ENCODE assay signal across 20 mouse cellular contexts in genomic region chr17:72911283-72911682, GRCm38 (mm10). TPM values are rescaled to one million over a fixed set of nuclear protein-coding genes. Genes with fewer than 3 reads are reported as not detected.
DNase-seq lines count a peak whose midpoint lies in the region; ATAC-seq and TF ChIP-seq lines count a peak whose summit lies in the region.
"Had no signal": no experiment of that assay in that cellular context is flagged by ENCODE, and none has a peak within 500 bp of the region (broad histone marks: within the 10 kb centered on the region; RNA-seq: fewer than 3 reads in every experiment).

No protein-coding gene starts in this region.

- no peaks in the 10 kb centered on the region for H3K27me3 ChIP-seq in embryonic facial prominence, embryonic 14.5 days (replicated peaks; ENCODE audit: control insufficient read depth, insufficient read depth, low read length)
- peaks cover 18% of the 10 kb centered on the region for H3K27me3 ChIP-seq in embryonic facial prominence, embryonic 10.5 days (replicated peaks; ENCODE audit: low read depth, poor library complexity, severe bottlenecking)
- H3K27me3 ChIP-seq in heart, embryonic 12.5 days (replicated peaks), result no peaks in the 10 kb centered on the region
- H3K27me3 ChIP-seq in kidney, embryonic 15.5 days, result no peaks in the 10 kb centered on the region
- H3K27me3 ChIP-seq in stomach, postnatal 0 days (ENCODE audit: control insufficient read depth, insufficient read depth, low read length), result no peaks in the 10 kb centered on the region
- H3K27me3 ChIP-seq: embryonic facial prominence, embryonic 12.5 days had no signal

- H3K4me3 ChIP-seq in embryonic facial prominence, embryonic 14.5 days (ENCODE audit: low read depth, low read length), result no peak overlapping the region
- no peak overlapping the region for H3K4me3 ChIP-seq in embryonic facial prominence, embryonic 10.5 days
- H3K4me3 ChIP-seq in heart, embryonic 12.5 days, result no peak overlapping the region
- H3K4me3 ChIP-seq in kidney, embryonic 15.5 days (replicated peaks), result no peak overlapping the region
- no peak overlapping the region for H3K4me3 ChIP-seq in stomach, postnatal 0 days (ENCODE audit: low read depth, low read length)
- H3K4me3 ChIP-seq: embryonic facial prominence, embryonic 12.5 days; hindbrain, embryonic 10.5 days; liver, embryonic 15.5 days had no signal

- ATAC-seq in embryonic facial prominence, embryonic 14.5 days (ENCODE audit: low read depth), result peak; percentile 53; the same call in 1 of the 2 replicates
- ATAC-seq in heart, embryonic 12.5 days (ENCODE audit: insufficient number of reproducible peaks, low FRiP score), result no peak
- peak; percentile 55; the same call in 1 of the 2 replicates for ATAC-seq in kidney, embryonic 15.5 days (replicated peaks; ENCODE audit: low FRiP score)
- no peak for ATAC-seq in stomach, postnatal 0 days (ENCODE audit: low FRiP score, low TSS enrichment)
- no peak for ATAC-seq in megakaryocyte progenitor cell, adult 5-6 weeks (replicated peaks; ENCODE audit: poor library complexity)
- ATAC-seq: forebrain, postnatal 0 days; lung, postnatal 0 days had no signal

- TF ChIP-seq CTCF in stomach, postnatal 0 days (IDR thresholded peaks at IDR 0.05; ENCODE audit: low read depth), result no peak

- no peak overlapping the region for H3K27ac ChIP-seq in embryonic facial prominence, embryonic 14.5 days (replicated peaks; ENCODE audit: low read depth, low read length)
- H3K27ac ChIP-seq in embryonic facial prominence, embryonic 10.5 days (replicated peaks), result no peak overlapping the region
- H3K27ac ChIP-seq in heart, embryonic 12.5 days (ENCODE audit: poor library complexity, severe bottlenecking), result peak overlapping the region; percentile 47
- peak overlapping the region; percentile 51; the same call in 1 of the 2 replicates for H3K27ac ChIP-seq in kidney, embryonic 15.5 days
- no peak overlapping the region for H3K27ac ChIP-seq in stomach, postnatal 0 days (replicated peaks)
- H3K27ac ChIP-seq: embryonic facial prominence, embryonic 12.5 days; hindbrain, embryonic 10.5 days; liver, embryonic 15.5 days had no signal

- DNase-seq in embryonic facial prominence, embryonic 14.5 days (ENCODE audit: low spot score), result no peak
- no peak for DNase-seq in embryonic facial prominence, embryonic 10.5 days (ENCODE audit: low spot score)
- no peak for DNase-seq in heart, postnatal 36 days
- DNase-seq in kidney, adult 9 months, result no peak
- DNase-seq in stomach, postnatal 0 days (ENCODE audit: low spot score), result peak; percentile 13
- DNase-seq: adrenal gland, postnatal 10 days; cerebellum, adult 9-11 months; forebrain, postnatal 0 days; kidney, adult 2 months; kidney, postnatal 4 days; layer of hippocampus, adult 9-11 months; midbrain, embryonic 14.5 days; thymus, postnatal 25 days had no signal

- WGBS in embryonic facial prominence, embryonic 14.5 days, result 63% methylated on average over 11 of the region's 11 CpGs
- 68% methylated on average over 11 of the region's 11 CpGs for WGBS in embryonic facial prominence, embryonic 10.5 days
- WGBS in heart, embryonic 12.5 days, result 54% methylated on average over 11 of the region's 11 CpGs
- WGBS in kidney, embryonic 15.5 days, result 47% methylated on average over 11 of the region's 11 CpGs
- 75% methylated on average over 11 of the region's 11 CpGs for WGBS in stomach, postnatal 0 days

- H3K36me3 ChIP-seq in embryonic facial prominence, embryonic 14.5 days (ENCODE audit: control insufficient read depth, insufficient read depth, low read length), result no peaks in the 10 kb centered on the region
- H3K36me3 ChIP-seq in embryonic facial prominence, embryonic 10.5 days (replicated peaks), result no peaks in the 10 kb centered on the region
- H3K36me3 ChIP-seq in heart, embryonic 12.5 days, result no peaks in the 10 kb centered on the region
- no peaks in the 10 kb centered on the region for H3K36me3 ChIP-seq in kidney, embryonic 15.5 days
- no peaks in the 10 kb centered on the region for H3K36me3 ChIP-seq in stomach, postnatal 0 days (ENCODE audit: control insufficient read depth, insufficient read depth, low read length)
- H3K36me3 ChIP-seq: embryonic facial prominence, embryonic 12.5 days; hindbrain, embryonic 10.5 days; liver, embryonic 15.5 days had no signal

- H3K9ac ChIP-seq in embryonic facial prominence, embryonic 14.5 days (ENCODE audit: low read depth, low read length), result no peak overlapping the region
- no peak overlapping the region; the same call in 1 of the 2 replicates for H3K9ac ChIP-seq in heart, embryonic 12.5 days
- H3K9ac ChIP-seq in kidney, embryonic 15.5 days, result no peak overlapping the region
- no peak overlapping the region for H3K9ac ChIP-seq in stomach, postnatal 0 days (ENCODE audit: low read length)
- H3K9ac ChIP-seq: embryonic facial prominence, embryonic 12.5 days; forebrain, postnatal 0 days; liver, embryonic 15.5 days had no signal

- H3K9me3 ChIP-seq in embryonic facial prominence, embryonic 14.5 days (ENCODE audit: control insufficient read depth, low read length), result no peaks in the 10 kb centered on the region
- no peaks in the 10 kb centered on the region for H3K9me3 ChIP-seq in embryonic facial prominence, embryonic 10.5 days
- no peaks in the 10 kb centered on the region for H3K9me3 ChIP-seq in heart, embryonic 12.5 days (replicated peaks)
- H3K9me3 ChIP-seq in kidney, embryonic 15.5 days (replicated peaks), result no peaks in the 10 kb centered on the region
- H3K9me3 ChIP-seq in stomach, postnatal 0 days (ENCODE audit: control insufficient read depth, low read length), result no peaks in the 10 kb centered on the region
- H3K9me3 ChIP-seq: embryonic facial prominence, embryonic 12.5 days; hindbrain, embryonic 10.5 days; liver, embryonic 15.5 days had no signal

- H3K4me2 ChIP-seq in embryonic facial prominence, embryonic 14.5 days (ENCODE audit: low read depth, low read length), result no peak overlapping the region
- H3K4me2 ChIP-seq in heart, embryonic 12.5 days, result no peak overlapping the region
- H3K4me2 ChIP-seq in kidney, embryonic 15.5 days, result no peak overlapping the region
- no peak overlapping the region for H3K4me2 ChIP-seq in stomach, postnatal 0 days (replicated peaks; ENCODE audit: low read depth)
- H3K4me2 ChIP-seq: embryonic facial prominence, embryonic 12.5 days; liver, embryonic 15.5 days had no signal

- intact Hi-C loops in heart, postnatal 36 days (cut with DNase I), result no loop called here

- H3K4me1 ChIP-seq in embryonic facial prominence, embryonic 14.5 days (ENCODE audit: control insufficient read depth, insufficient read depth, low read length), result no peaks in the 10 kb centered on the region
- no peaks in the 10 kb centered on the region; the same call in 1 of the 2 replicates for H3K4me1 ChIP-seq in embryonic facial prominence, embryonic 10.5 days
- H3K4me1 ChIP-seq in heart, embryonic 12.5 days (replicated peaks), result peaks cover 33% of the 10 kb centered on the region
- peaks cover 5% of the 10 kb centered on the region for H3K4me1 ChIP-seq in kidney, embryonic 15.5 days
- no peaks in the 10 kb centered on the region for H3K4me1 ChIP-seq in stomach, postnatal 0 days (replicated peaks; ENCODE audit: control insufficient read depth, insufficient read depth)
- H3K4me1 ChIP-seq: embryonic facial prominence, embryonic 12.5 days; liver, embryonic 15.5 days had no signal

- TF ChIP-seq EP300 in stomach, postnatal 0 days (optimal IDR thresholded peaks at IDR 0.05), result no peak

RNA-seq across cellular contexts. Expression of gene Lbh, which starts 6.8 kb away (rescaled TPM):
- polyA plus RNA-seq in embryonic facial prominence, embryonic 14.5 days (2014; fragmentation: Nextera tagmentation; extraction: Ambion mirVana), result 3.2 and 3.5 TPM in 2 replicates
- 2.1 and 2.2 TPM in 2 replicates for polyA plus RNA-seq in embryonic facial prominence, embryonic 10.5 days (2016; fragmentation: Nextera tagmentation; extraction: Ambion mirVana)
- 22.6 and 23.7 TPM in 2 replicates for polyA plus RNA-seq in heart, embryonic 12.5 days (2016; fragmentation: Nextera tagmentation; extraction: Ambion mirVana)
- total RNA-seq in heart, postnatal 36 days (2021), result 100 to 1,000 TPM; 339 to 436 TPM
- polyA plus RNA-seq in kidney, embryonic 15.5 days (2015; fragmentation: Nextera tagmentation; extraction: Ambion mirVana), result 7.1 and 8.9 TPM in 2 replicates
- polyA plus RNA-seq in stomach, postnatal 0 days (2015; fragmentation: Nextera tagmentation; extraction: Ambion mirVana), result 2.0 and 2.7 TPM in 2 replicates
- 17.9 and 19.2 TPM in 2 replicates for total RNA-seq in megakaryocyte progenitor cell, adult 5-6 weeks (2015)
- total RNA-seq in megakaryocyte progenitor cell, adult 5-6 weeks (2017), result 16.6 and 21.4 TPM in 2 replicates

Comparison
In these comparisons a context has a peak if more than half of its experiments do, and no peak if none do; other contexts are left out.
1. ATAC-seq: peak in embryonic facial prominence, embryonic 14.5 days (single experiment) and kidney, embryonic 15.5 days (single experiment); none in heart, embryonic 12.5 days (single experiment), stomach, postnatal 0 days (single experiment) and megakaryocyte progenitor cell, adult 5-6 weeks (single experiment).
2. H3K27ac ChIP-seq: peak in heart, embryonic 12.5 days (single experiment) and kidney, embryonic 15.5 days (single experiment); none in embryonic facial prominence, embryonic 14.5 days (single experiment), embryonic facial prominence, embryonic 10.5 days (single experiment) and stomach, postnatal 0 days (single experiment).